Mouse (Mus musculus): ENCODE data around the gene Gm11116. TPM values are rescaled to one million over a fixed set of nuclear protein-coding genes. Genes with fewer than 3 reads are reported as not detected.
"Not testable (repeated sequence)": the region's sequence is repeated elsewhere in the genome, so short reads cannot be mapped to it uniquely, and the experiment has no call there.

Gene Gm11116
- not detected in 2 replicates for polyA plus RNA-seq (2016; fragmentation: Nextera tagmentation; extraction: Ambion mirVana)

GRCm38 (mm10) chr5:88111430-88111829 lies at the start of gene Gm11116:
TSS of gene Gm11116 (minus strand) at chr5:88111530.
- no peaks in the 10 kb centered on the region for H3K27me3 ChIP-seq (replicated peaks)
- no peak within 1 kb of the TSS for H3K9ac ChIP-seq
- ATAC-seq (ENCODE audit: insufficient number of reproducible peaks, low FRiP score): no peak
- H3K9me3 ChIP-seq (replicated peaks): peaks cover 5% of the 10 kb centered on the region; the same call in 1 of the 2 replicates
- 56% methylated on average over 1 of the region's 1 CpGs for WGBS
- no peak within 1 kb of the TSS for H3K27ac ChIP-seq (ENCODE audit: poor library complexity, severe bottlenecking)
- H3K36me3 ChIP-seq: no peaks in the 10 kb centered on the region
- no peak within 1 kb of the TSS for H3K4me3 ChIP-seq
- no peaks in the 10 kb centered on the region for H3K4me1 ChIP-seq (replicated peaks)
- H3K4me2 ChIP-seq: no peak within 1 kb of the TSS

DNA sequence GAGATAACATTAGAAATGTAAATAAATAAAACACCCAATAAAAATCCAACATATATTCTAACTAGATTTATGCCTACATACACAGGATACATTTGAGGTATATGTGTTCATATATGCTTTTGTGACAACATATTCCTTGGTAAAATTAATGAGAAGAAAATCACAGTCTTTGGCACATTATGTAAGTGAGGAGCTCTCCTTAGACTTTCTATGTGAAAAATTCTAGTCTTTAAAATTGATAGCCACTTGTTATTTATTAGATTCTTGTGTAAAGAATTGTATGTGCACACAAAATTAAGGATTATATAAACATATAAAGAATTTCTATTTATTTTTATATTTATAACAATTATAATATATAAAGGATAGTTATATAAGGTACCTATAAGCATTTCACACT lies 42.7 kb upstream of the Gm11116 start, which contains the start of gene Gm11115:
Gene Gm11115 (minus strand): TSS at position 101 of the 400 bp plus-strand sequence.
- Histone ChIP-seq H3K27me3 (replicated peaks) (no peaks in the 10 kb centered on the region), H3K9me3 (replicated peaks) (no peaks in the 10 kb centered on the region), H3K4me3 (no peak within 1 kb of the TSS), H3K9ac (no peak within 1 kb of the TSS), H3K36me3 (no peaks in the 10 kb centered on the region), H3K4me2 (no peak within 1 kb of the TSS), H3K27ac (ENCODE audit: poor library complexity, severe bottlenecking) (no peak within 1 kb of the TSS), H3K4me1 (replicated peaks) (no peaks in the 10 kb centered on the region)
- no peak for ATAC-seq (ENCODE audit: insufficient number of reproducible peaks, low FRiP score)

DNA sequence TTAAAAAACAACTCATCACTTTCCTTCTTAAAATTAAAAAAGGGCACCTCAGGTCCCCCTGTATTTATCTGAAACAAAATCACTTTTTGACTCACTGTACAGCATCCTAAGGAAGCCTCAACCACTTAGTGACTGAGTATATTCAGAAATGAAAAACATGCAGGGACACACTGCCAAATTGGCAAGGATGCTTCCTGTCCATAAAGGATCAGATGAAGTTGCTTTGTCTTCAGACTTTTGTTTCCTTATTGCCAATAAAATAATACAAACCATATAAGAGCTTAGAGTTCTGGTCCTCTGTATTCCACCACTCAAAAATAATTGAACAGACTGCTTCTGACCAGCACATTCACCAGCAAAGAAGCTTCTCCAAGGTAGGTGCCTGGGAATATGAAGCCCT lies 25.1 kb downstream of the Gm11116 start, which contains the start of gene Smr2:
Gene Smr2 (plus strand): TSS at position 301 of the 400 bp plus-strand sequence.
- H3K4me2 ChIP-seq; H3K27me3 ChIP-seq (replicated peaks); H3K4me1 ChIP-seq (replicated peaks); H3K4me3 ChIP-seq; ATAC-seq (ENCODE audit: insufficient number of reproducible peaks, low FRiP score); H3K9me3 ChIP-seq (replicated peaks); H3K36me3 ChIP-seq; H3K9ac ChIP-seq; H3K27ac ChIP-seq (ENCODE audit: poor library complexity, severe bottlenecking): not testable (repeated sequence)

Other genes with a start within 250 kb of the Gm11116 start
- not detected in 2 replicates for gene Odam, start 226.5 kb downstream of the Gm11116 start, polyA plus RNA-seq (2016; fragmentation: Nextera tagmentation; extraction: Ambion mirVana)
- 0.26 TPM in 1 of 2 replicates, not detected in the other for gene Csn3, start 186.0 kb downstream of the Gm11116 start, polyA plus RNA-seq (2016; fragmentation: Nextera tagmentation; extraction: Ambion mirVana)
- not detected in 2 replicates for gene 2310003L06Rik, start 142.1 kb downstream of the Gm11116 start, polyA plus RNA-seq (2016; fragmentation: Nextera tagmentation; extraction: Ambion mirVana)
- gene Gm28434, start 142.0 kb downstream of the Gm11116 start, polyA plus RNA-seq (2016; fragmentation: Nextera tagmentation; extraction: Ambion mirVana): not detected in 2 replicates
- not detected in 2 replicates for gene Cabs1, start 132.1 kb downstream of the Gm11116 start, polyA plus RNA-seq (2016; fragmentation: Nextera tagmentation; extraction: Ambion mirVana)
- gene Smr3a, start 109.0 kb downstream of the Gm11116 start, polyA plus RNA-seq (2016; fragmentation: Nextera tagmentation; extraction: Ambion mirVana): not detected in 2 replicates
- gene Smr2, start 25.0 kb downstream of the Gm11116 start, polyA plus RNA-seq (2016; fragmentation: Nextera tagmentation; extraction: Ambion mirVana): not detected in 2 replicates
- gene Gm11115, start 42.6 kb upstream of the Gm11116 start, polyA plus RNA-seq (2016; fragmentation: Nextera tagmentation; extraction: Ambion mirVana): not detected in 2 replicates
- not detected in 2 replicates for gene Gm7714, start 157.4 kb upstream of the Gm11116 start, polyA plus RNA-seq (2016; fragmentation: Nextera tagmentation; extraction: Ambion mirVana)
- not detected in 2 replicates for gene Prol1, start 205.8 kb upstream of the Gm11116 start, polyA plus RNA-seq (2016; fragmentation: Nextera tagmentation; extraction: Ambion mirVana)

All from heart, embryonic 12.5 days (tissue).